Mouse (Mus musculus): ENCODE data around the gene Btbd17. TPM values are rescaled to one million over a fixed set of nuclear protein-coding genes. Genes with fewer than 3 reads are reported as not detected.

Gene Btbd17
- polyA plus RNA-seq, 1 experiment from 2014 or later = 24.2 TPM

- no peaks in the 10 kb centered on the region for H3K27me3 ChIP-seq (replicated peaks; ENCODE audit: control insufficient read depth, insufficient read depth, low read length)
These were observed 13.6 kb upstream of the Btbd17 start for GRCm38 (mm10) chr11:114809371-114809770.

GRCm38 (mm10) chr11:114807686-114808427, 12.1 kb upstream of the Btbd17 start:
- Histone ChIP-seq H3K9me3 (ENCODE audit: control insufficient read depth, low read length) (no peaks in the 10 kb centered on the region), H3K9ac (ENCODE audit: low read depth, low read length) (no peak overlapping the region), H3K27me3 (replicated peaks; ENCODE audit: control insufficient read depth, insufficient read depth, low read length) (no peaks in the 10 kb centered on the region), H3K4me1 (ENCODE audit: control insufficient read depth, insufficient read depth, low read depth, low read length) (peaks cover 5% of the 10 kb centered on the region; the same call in 1 of the 2 replicates), H3K4me3 (ENCODE audit: low read length) (no peak overlapping the region), H3K4me2 (ENCODE audit: low read length) (no peak overlapping the region), H3K27ac (ENCODE audit: low read depth, low read length) (no peak overlapping the region), H3K36me3 (ENCODE audit: control insufficient read depth, insufficient read depth, low read length) (no peaks in the 10 kb centered on the region)
- no peak for ATAC-seq
- WGBS = 21% methylated on average over 14 of the region's 14 CpGs

More at GRCm38 (mm10) chr11:114809371-114809770, 13.6 kb upstream of the Btbd17 start:
- Histone ChIP-seq H3K4me2 (ENCODE audit: low read length) (no peak overlapping the region), H3K9ac (ENCODE audit: low read depth, low read length) (no peak overlapping the region), H3K4me3 (ENCODE audit: low read length) (no peak overlapping the region), H3K36me3 (ENCODE audit: control insufficient read depth, insufficient read depth, low read length) (no peaks in the 10 kb centered on the region), H3K4me1 (ENCODE audit: control insufficient read depth, insufficient read depth, low read depth, low read length) (no peaks in the 10 kb centered on the region), H3K9me3 (ENCODE audit: control insufficient read depth, low read length) (no peaks in the 10 kb centered on the region), H3K27ac (ENCODE audit: low read depth, low read length) (no peak overlapping the region)
- ATAC-seq = no peak
- WGBS = 88% methylated on average over 1 of the region's 1 CpGs

- no peaks in the 10 kb centered on the region for H3K27me3 ChIP-seq (replicated peaks; ENCODE audit: control insufficient read depth, insufficient read depth, low read length)
- no peak overlapping the region for H3K4me2 ChIP-seq (ENCODE audit: low read length)
- ATAC-seq = no peak
- H3K36me3 ChIP-seq (ENCODE audit: control insufficient read depth, insufficient read depth, low read length) = no peaks in the 10 kb centered on the region
- peaks cover 9% of the 10 kb centered on the region; the same call in 1 of the 2 replicates for H3K4me1 ChIP-seq (ENCODE audit: control insufficient read depth, insufficient read depth, low read depth, low read length)
- H3K27ac ChIP-seq (ENCODE audit: low read depth, low read length) = no peak overlapping the region
- H3K9ac ChIP-seq (ENCODE audit: low read depth, low read length) = no peak overlapping the region
- no peaks in the 10 kb centered on the region for H3K9me3 ChIP-seq (ENCODE audit: control insufficient read depth, low read length)
- WGBS = 32% methylated on average over 2 of the region's 2 CpGs
- no peak overlapping the region for H3K4me3 ChIP-seq (ENCODE audit: low read length)
These were observed 11.3 kb upstream of the Btbd17 start for GRCm38 (mm10) chr11:114807025-114807424.

GRCm38 (mm10) chr11:114803990-114804389, 8.2 kb upstream of the Btbd17 start:
- H3K9ac ChIP-seq (ENCODE audit: low read depth, low read length) = no peak overlapping the region
- no peaks in the 10 kb centered on the region for H3K36me3 ChIP-seq (ENCODE audit: control insufficient read depth, insufficient read depth, low read length)
- no peak overlapping the region for H3K4me3 ChIP-seq (ENCODE audit: low read length)
- ATAC-seq = no peak
- no peaks in the 10 kb centered on the region for H3K9me3 ChIP-seq (ENCODE audit: control insufficient read depth, low read length)
- H3K27me3 ChIP-seq (replicated peaks; ENCODE audit: control insufficient read depth, insufficient read depth, low read length) = no peaks in the 10 kb centered on the region
- H3K4me2 ChIP-seq (ENCODE audit: low read length) = no peak overlapping the region
- H3K4me1 ChIP-seq (ENCODE audit: control insufficient read depth, insufficient read depth, low read depth, low read length) = peaks cover 9% of the 10 kb centered on the region; the same call in 1 of the 2 replicates
- H3K27ac ChIP-seq (ENCODE audit: low read depth, low read length) = no peak overlapping the region
- 29% methylated on average over 8 of the region's 8 CpGs for WGBS

- Histone ChIP-seq H3K27ac (ENCODE audit: low read depth, low read length) (no peak overlapping the region), H3K9ac (ENCODE audit: low read depth, low read length) (peak overlapping the region; percentile 27; the same call in 1 of the 2 replicates), H3K36me3 (ENCODE audit: control insufficient read depth, insufficient read depth, low read length) (no peaks in the 10 kb centered on the region), H3K4me3 (ENCODE audit: low read length) (no peak overlapping the region), H3K4me2 (ENCODE audit: low read length) (no peak overlapping the region), H3K4me1 (ENCODE audit: control insufficient read depth, insufficient read depth, low read depth, low read length) (peaks cover 9% of the 10 kb centered on the region; the same call in 1 of the 2 replicates), H3K9me3 (ENCODE audit: control insufficient read depth, low read length) (no peaks in the 10 kb centered on the region), H3K27me3 (replicated peaks; ENCODE audit: control insufficient read depth, insufficient read depth, low read length) (no peaks in the 10 kb centered on the region)
- no peak for ATAC-seq
- 69% methylated on average over 15 of the region's 15 CpGs for WGBS
These were observed 7.0 kb upstream of the Btbd17 start for GRCm38 (mm10) chr11:114802540-114803267.

- Histone ChIP-seq H3K4me1 (ENCODE audit: control insufficient read depth, insufficient read depth, low read depth, low read length) (peaks cover 9% of the 10 kb centered on the region; the same call in 1 of the 2 replicates), H3K4me2 (ENCODE audit: low read length) (no peak overlapping the region), H3K36me3 (ENCODE audit: control insufficient read depth, insufficient read depth, low read length) (no peaks in the 10 kb centered on the region), H3K4me3 (ENCODE audit: low read length) (no peak overlapping the region), H3K27ac (ENCODE audit: low read depth, low read length) (no peak overlapping the region), H3K9ac (ENCODE audit: low read depth, low read length) (no peak overlapping the region), H3K27me3 (replicated peaks; ENCODE audit: control insufficient read depth, insufficient read depth, low read length) (no peaks in the 10 kb centered on the region), H3K9me3 (ENCODE audit: control insufficient read depth, low read length) (no peaks in the 10 kb centered on the region)
- WGBS = 100% methylated on average over 1 of the region's 1 CpGs
- no peak for ATAC-seq
These were observed 6.2 kb upstream of the Btbd17 start for GRCm38 (mm10) chr11:114801906-114802305.

GRCm38 (mm10) chr11:114798624-114799023, 2.9 kb upstream of the Btbd17 start, which contains the start of gene Gpr142:
Gpr142 (plus strand) TSS chr11:114798924.
- Histone ChIP-seq H3K36me3 (ENCODE audit: control insufficient read depth, insufficient read depth, low read length) (no peaks in the 10 kb centered on the region), H3K9me3 (ENCODE audit: control insufficient read depth, low read length) (no peaks in the 10 kb centered on the region), H3K4me2 (ENCODE audit: low read length) (no peak within 1 kb of the TSS), H3K27me3 (replicated peaks; ENCODE audit: control insufficient read depth, insufficient read depth, low read length) (peaks cover 3% of the 10 kb centered on the region; the same call in 1 of the 2 replicates), H3K4me1 (ENCODE audit: control insufficient read depth, insufficient read depth, low read depth, low read length) (peaks cover 28% of the 10 kb centered on the region), H3K27ac (ENCODE audit: low read depth, low read length) (no peak within 1 kb of the TSS), H3K4me3 (ENCODE audit: low read length) (no peak within 1 kb of the TSS), H3K9ac (ENCODE audit: low read depth, low read length) (no peak within 1 kb of the TSS)
- 98% methylated on average over 3 of the region's 3 CpGs for WGBS
- no peak for ATAC-seq

GRCm38 (mm10) chr11:114797981-114798380, 2.2 kb upstream of the Btbd17 start:
- Histone ChIP-seq H3K27ac (ENCODE audit: low read depth, low read length) (no peak overlapping the region), H3K4me1 (ENCODE audit: control insufficient read depth, insufficient read depth, low read depth, low read length) (peaks cover 31% of the 10 kb centered on the region), H3K36me3 (ENCODE audit: control insufficient read depth, insufficient read depth, low read length) (no peaks in the 10 kb centered on the region), H3K4me2 (ENCODE audit: low read length) (no peak overlapping the region), H3K4me3 (ENCODE audit: low read length) (no peak overlapping the region), H3K9ac (ENCODE audit: low read depth, low read length) (no peak overlapping the region), H3K27me3 (replicated peaks; ENCODE audit: control insufficient read depth, insufficient read depth, low read length) (peaks cover 3% of the 10 kb centered on the region; the same call in 1 of the 2 replicates), H3K9me3 (ENCODE audit: control insufficient read depth, low read length) (no peaks in the 10 kb centered on the region)
- 96% methylated on average over 3 of the region's 3 CpGs for WGBS
- no peak for ATAC-seq

- Histone ChIP-seq H3K9me3 (ENCODE audit: control insufficient read depth, low read length) (no peaks in the 10 kb centered on the region), H3K9ac (ENCODE audit: low read depth, low read length) (no peak overlapping the region), H3K36me3 (ENCODE audit: control insufficient read depth, insufficient read depth, low read length) (no peaks in the 10 kb centered on the region), H3K4me1 (ENCODE audit: control insufficient read depth, insufficient read depth, low read depth, low read length) (peaks cover 34% of the 10 kb centered on the region), H3K4me3 (ENCODE audit: low read length) (no peak overlapping the region), H3K27me3 (replicated peaks; ENCODE audit: control insufficient read depth, insufficient read depth, low read length) (peaks cover 3% of the 10 kb centered on the region; the same call in 1 of the 2 replicates), H3K27ac (ENCODE audit: low read depth, low read length) (no peak overlapping the region; the same call in 1 of the 2 replicates), H3K4me2 (ENCODE audit: low read length) (no peak overlapping the region)
- WGBS = 84% methylated on average over 7 of the region's 7 CpGs
- no peak for ATAC-seq
These were observed 1.4 kb upstream of the Btbd17 start for GRCm38 (mm10) chr11:114797176-114797575.
